Mouse (Mus musculus) forelimb bud, embryonic 11.5 days (tissue): ENCODE measurements around the gene Parva.

Source experiments
- DNase-seq: peaks from one replicate; pipeline ENCODE4 v3.0.0-alpha.2; 2012; ENCODE audit warnings: low read depth, low spot score

The Parva gene

DNA sequence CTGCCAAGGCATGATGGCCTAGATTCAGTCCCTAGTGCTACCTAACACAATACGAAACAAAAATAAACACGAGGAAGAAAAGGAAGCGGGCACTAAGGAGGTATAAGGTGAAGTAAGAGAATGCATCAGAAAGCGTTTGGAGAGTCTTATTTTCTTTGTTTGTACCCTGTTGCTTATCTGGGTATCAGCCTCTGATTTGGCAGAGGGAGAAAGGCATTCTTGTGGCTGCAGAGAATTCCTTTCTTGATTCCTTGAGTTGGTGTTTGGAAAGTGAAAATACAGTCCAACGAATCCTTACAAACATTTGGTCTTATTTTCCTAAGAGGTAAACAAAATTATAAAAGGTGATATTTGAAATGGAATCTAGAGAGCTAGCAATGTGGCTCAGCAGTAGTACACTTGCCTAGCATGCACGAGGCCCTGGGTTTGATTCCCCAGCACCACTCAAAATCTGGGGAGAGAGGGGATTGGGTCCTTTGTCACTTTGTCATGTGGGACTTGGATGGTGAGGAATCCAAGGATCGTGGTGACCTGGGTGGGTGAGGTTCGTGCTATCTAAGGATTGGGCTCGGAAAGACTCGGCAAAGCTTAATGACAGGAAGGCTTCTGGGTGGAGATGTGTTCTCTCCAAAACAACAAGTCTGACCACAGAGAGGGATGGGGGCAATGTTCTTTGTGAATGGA, 44.9 kb downstream of the Parva start:
- no peak for DNase-seq

- no peak for DNase-seq
Observed at GRCm38 (mm10) chr7:112472708-112473281, 45.5 kb downstream of the Parva start.

DNA sequence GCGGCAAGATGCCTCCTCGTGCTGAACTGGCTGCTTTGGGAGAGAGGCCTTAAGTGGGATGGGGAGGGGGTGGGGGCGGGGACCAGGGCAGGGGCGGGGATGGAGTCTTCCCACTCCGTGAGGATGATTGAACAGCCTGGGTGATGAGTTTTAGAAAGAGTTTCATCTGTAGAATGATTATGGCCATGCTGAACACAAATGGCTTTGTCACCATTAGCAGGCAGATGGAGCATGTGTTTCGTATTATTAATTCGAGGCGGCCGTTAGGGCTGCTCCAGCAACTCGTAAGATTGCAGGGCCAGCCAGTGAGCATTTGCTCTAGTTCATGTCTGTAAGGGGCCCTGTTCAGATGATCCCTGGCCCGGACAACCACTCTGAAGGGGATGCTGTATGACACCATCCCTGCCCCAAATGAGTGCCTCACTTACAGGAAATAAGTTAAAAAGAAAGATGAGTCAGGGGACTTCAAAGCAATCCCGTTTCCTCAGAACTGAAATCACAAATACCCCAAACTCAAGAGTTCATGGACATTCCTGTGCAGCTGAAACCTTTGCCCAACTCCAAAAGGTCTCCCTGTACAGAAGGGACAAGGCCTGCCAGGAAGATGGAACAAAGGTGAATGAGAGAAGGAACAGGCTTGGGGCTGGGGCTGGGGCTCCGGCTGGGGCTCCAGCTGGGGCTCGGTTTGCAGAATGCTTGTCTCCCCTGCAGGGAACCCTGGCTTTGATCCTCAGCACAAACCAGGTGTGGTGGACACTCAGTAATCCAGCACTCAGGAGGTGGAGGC, 46.5 kb downstream of the Parva start:
- DNase-seq = peak; percentile 71

DNA sequence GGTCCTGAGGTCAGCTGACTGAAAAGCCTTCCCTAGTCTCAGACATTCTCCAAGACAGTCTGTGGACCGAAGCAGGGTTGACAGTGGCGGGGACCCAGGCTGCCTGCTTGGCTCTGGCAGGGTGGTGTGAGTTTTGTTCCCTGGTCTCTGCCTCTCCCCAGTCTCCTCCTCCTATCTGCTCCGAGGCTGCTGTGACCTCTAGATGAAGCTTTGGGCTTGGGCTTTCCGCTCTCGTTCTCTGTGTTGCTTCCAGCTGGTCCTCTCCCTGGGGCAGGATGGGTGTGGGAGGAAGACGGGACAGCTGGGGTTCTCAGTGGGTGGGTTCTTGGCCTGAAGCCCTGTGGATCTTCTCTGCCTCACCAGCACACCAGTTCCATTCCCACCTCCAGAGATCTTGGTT, 51.8 kb downstream of the Parva start:
- DNase-seq = no peak

DNA sequence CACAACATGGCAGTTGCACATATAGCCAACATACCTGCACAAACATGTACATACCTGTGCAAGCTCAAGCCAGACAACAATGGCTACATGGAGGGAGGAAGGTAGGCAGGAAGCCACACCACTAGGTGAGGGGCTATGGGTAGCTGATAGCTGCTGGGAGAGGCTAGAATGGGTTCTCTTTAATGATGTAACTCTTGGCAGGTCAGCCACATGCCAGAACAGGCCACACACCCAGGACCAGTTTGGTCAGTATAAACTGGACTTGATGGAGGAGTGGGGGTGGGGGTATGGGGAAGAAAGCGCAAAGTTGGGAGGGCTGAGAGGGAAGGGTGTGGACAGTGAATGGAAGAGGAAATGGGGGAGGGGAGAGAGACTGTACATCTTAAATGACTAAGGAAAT, 53.7 kb downstream of the Parva start:
- DNase-seq = no peak

- no peak for DNase-seq
Observed at GRCm38 (mm10) chr7:112482572-112482971, 55.3 kb downstream of the Parva start.

DNA sequence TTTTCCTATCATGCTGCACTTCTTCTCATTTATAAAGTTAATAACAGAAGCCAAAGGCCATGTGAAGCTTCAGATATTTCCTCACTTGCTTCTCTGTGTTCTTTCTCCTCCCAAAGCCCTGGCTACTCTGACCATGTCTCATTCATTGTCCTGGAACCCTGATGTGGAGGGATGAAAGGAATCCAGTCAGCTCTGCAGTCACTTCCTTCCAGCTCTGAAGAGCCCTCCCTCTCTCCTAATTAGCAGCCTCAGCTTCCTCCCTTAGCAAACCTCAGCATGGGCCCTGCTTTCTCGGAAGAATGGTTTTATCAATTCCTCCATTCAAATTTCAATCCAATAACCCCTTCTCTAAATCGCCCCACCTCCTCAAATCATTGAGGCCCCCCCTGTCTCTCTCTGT, 56.1 kb downstream of the Parva start:
- no peak for DNase-seq

DNA sequence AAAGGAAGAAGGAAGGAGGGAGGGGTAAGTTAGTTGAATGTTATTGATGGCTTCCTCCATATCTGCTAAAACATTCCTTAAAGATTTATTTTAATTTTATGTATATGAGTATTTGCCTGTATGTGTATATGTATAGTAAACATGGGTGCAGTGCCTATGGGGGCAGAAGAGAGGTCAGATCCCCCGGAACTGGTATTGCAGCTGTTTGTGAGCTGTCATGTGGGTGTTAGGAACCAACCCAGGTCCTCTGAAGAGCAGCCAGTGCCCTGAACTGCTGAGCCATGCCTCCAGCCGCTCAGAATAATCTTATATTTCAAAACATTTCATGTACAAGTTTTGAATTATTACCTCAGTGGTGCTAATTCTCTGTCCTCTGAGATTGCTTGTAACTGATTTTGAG, 63.5 kb downstream of the Parva start:
- DNase-seq = no peak

DNA sequence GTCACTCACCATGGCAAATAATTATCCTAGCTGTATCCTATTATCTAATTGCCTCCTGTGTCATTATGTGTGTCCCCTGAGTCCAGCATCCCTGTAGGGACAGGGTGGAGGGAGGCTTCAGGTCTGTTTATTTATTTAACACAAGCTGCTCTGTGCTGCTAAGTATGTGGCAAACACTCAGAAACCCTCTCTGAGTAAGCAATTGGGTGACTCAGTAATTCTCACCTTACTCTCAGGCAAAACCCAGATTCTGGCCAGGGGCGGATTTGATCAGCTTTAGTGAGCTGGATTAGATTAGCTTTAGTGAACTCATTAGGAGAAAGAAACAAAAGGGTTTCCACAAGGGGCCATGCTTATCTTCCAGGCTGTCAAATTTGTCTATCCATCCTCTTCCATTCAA, 64.4 kb downstream of the Parva start:
- no peak for DNase-seq

- no peak for DNase-seq
Observed at GRCm38 (mm10) chr7:112495950-112496349, 68.6 kb downstream of the Parva start.

- no peak for DNase-seq
Observed at GRCm38 (mm10) chr7:112496921-112497320, 69.6 kb downstream of the Parva start.

DNA sequence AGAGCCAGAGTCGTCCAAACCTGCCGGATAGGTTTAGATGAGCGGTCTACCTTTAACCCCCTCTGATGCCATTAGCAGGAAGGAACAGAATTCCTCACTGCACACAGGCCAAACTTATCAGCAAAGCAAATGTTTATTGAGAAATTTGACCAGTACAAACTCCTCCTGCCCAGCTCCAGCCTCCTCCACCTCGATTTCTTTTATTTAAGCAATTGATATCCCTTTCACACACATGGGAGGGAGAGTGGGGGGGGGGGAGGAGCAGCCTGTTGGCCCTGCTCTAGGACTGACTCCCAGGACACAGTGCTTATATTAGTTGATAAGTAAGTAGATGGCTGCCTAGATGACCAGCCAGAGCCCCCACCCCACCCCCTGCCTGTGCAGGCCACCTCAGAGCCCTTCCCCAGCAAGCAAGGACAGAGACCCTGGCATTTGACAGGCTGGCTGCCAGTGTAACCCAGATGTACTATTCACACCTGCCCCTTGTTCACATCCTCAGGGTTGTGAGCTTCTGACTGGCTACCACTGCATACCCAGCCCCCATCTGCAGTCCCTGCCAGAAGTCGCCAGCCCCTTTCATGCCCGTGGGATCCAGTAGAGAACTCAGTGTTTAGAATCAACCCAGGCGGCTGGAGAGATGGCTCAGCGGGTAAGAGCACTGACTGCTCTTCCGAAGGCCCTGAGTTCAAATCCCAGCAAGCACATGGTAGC, 71.4 kb downstream of the Parva start:
- DNase-seq = no peak

- DNase-seq = no peak
Observed at GRCm38 (mm10) chr7:112499453-112500133, 72.3 kb downstream of the Parva start.

GRCm38 (mm10) chr7:112500134-112500490, 72.8 kb downstream of the Parva start:
- DNase-seq = peak; percentile 49

- DNase-seq = peak; percentile 35
Observed at GRCm38 (mm10) chr7:112502050-112502809, 74.9 kb downstream of the Parva start.

- DNase-seq = no peak
Observed at GRCm38 (mm10) chr7:112502845-112503244, 75.5 kb downstream of the Parva start.

GRCm38 (mm10) chr7:112503448-112503847, 76.1 kb downstream of the Parva start:
- DNase-seq = no peak

- DNase-seq = no peak
Observed at GRCm38 (mm10) chr7:112503917-112504316, 76.6 kb downstream of the Parva start.

DNA sequence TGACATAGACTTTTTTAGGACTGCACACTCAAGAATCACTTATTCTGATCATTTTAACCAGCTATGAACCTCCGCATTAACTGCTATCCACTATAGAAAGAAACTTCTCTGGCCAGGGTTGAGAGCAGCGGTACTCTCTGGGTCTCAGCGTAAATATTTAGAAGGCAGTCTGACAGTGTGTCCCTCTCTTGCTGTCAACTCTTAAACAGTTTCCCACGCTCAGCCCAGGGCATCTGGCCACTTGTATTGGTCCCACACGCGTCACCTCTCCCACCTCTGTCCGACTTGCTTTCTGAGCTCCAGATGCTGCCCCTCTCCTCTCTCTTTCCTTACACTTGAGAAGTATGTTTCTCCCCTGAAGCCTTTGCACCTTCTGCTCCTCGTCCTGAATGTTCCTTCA, 81.8 kb downstream of the Parva start:
- DNase-seq = no peak

DNA sequence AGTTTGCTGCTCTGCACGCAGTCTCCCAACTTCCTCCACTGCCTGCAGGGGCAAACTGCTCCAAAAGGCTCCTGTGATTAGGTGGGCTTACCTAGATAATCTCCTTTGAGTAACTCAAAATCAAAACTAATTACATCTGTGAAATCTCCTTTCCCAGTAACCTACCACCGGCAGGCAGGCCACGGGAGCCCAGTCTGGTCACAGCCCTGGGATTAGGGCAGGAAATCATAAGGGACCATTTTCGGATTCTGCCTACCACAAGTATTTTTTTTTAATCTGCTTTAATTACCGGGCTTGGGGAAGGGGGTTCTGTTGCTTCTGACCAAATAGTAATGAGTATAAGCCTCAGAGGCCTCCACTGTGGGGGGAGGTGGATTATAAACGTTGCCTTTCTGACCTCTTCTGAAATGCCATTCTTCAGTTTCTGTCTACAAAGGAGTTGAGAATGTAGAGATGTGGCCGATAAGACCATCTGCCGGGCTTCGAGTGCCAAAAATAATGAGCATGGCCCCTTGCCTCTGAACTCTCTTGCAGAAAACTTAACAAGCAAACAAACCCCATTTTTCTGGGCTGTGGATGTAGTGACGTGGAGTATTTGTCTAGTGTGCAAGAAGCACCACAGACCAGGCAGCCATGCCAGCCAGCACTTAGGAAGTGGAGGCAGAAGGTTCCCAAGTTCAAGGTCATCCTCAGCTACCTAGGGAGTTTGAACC, 83.2 kb downstream of the Parva start:
- DNase-seq = no peak
